Mouse (Mus musculus) limb, embryonic 14.5 days (tissue): ENCODE measurements around the gene Sncg. TPM values are rescaled to one million over a fixed set of nuclear protein-coding genes. Genes with fewer than 3 reads are reported as not detected.

Source experiments
- ATAC-seq: fragments of 200-750 bp; cut with Nextera tagmentation; 2 replicates; pipeline ENCODE4 v1.8.0; 2017; ENCODE audit warnings: low read depth, moderate number of reproducible peaks, moderate TSS enrichment; ENCODE audit not compliant: low FRiP score
- DNase-seq: peaks from one replicate; pipeline ENCODE4 v3.0.0-alpha.2; 2015; ENCODE audit warnings: low spot score
- H3K27ac ChIP-seq: fragments of 300-500 bp; sonication (generic); replicated peaks from 2 replicates; pipeline ENCODE4 v1.5.1; 2014; ENCODE audit warnings: low read depth, mild to moderate bottlenecking, low read length, moderate library complexity, mixed read lengths
- H3K27me3 ChIP-seq: fragments of 300-500 bp; sonication (generic); 2 replicates; pipeline ENCODE4 v1.6.1; 2014; ENCODE audit warnings: low read length, mixed read lengths; ENCODE audit not compliant: control insufficient read depth, insufficient read depth
- H3K36me3 ChIP-seq: fragments of 300-500 bp; sonication (generic); 2 replicates; pipeline ENCODE4 v1.6.1; 2014; ENCODE audit warnings: mild to moderate bottlenecking, low read length, moderate library complexity, mixed read lengths; ENCODE audit not compliant: control insufficient read depth, insufficient read depth
- H3K4me1 ChIP-seq: fragments of 300-500 bp; sonication (generic); 2 replicates; pipeline ENCODE4 v1.6.1; 2014; ENCODE audit warnings: antibody characterized with exemption, low read length, mixed read lengths; ENCODE audit not compliant: control insufficient read depth, insufficient read depth
- H3K4me2 ChIP-seq: fragments of 300-500 bp; sonication (generic); replicated peaks from 2 replicates; pipeline ENCODE4 v1.6.1; 2014; ENCODE audit warnings: low read depth, mild to moderate bottlenecking, low read length, moderate library complexity; ENCODE audit not compliant: severe bottlenecking
- H3K4me3 ChIP-seq: fragments of 300-500 bp; sonication (generic); replicated peaks from 2 replicates; pipeline ENCODE4 v1.5.1; 2014; ENCODE audit warnings: low read length
- H3K9ac ChIP-seq: fragments of 300-500 bp; sonication (generic); 2 replicates; pipeline ENCODE4 v1.6.1; 2014; ENCODE audit warnings: mild to moderate bottlenecking, low read depth, low read length, moderate library complexity; ENCODE audit not compliant: severe bottlenecking
- H3K9me3 ChIP-seq: fragments of 300-500 bp; sonication (generic); 2 replicates; pipeline ENCODE4 v1.6.1; 2016; ENCODE audit warnings: low read length; ENCODE audit not compliant: control insufficient read depth
- POLR2A ChIP-seq: fragments of 200-500 bp; IDR thresholded peaks from 2 replicates; pipeline ENCODE4 v1.8.0; 2012; ENCODE audit warnings: inconsistent platforms, mild to moderate bottlenecking, moderate library complexity, borderline replicate concordance; ENCODE audit not compliant: insufficient read depth, insufficient read length; ENCODE audit errors: extremely low read depth
- WGBS: fragments of 180-500 bp; shearing (Covaris S2); extraction: QIAGEN DNeasy Blood & Tissue Kit; methylation state at CpG from one replicate; pipeline ENCODE4 v1.1.7; 2014; 5-methylcytosine and 5-hydroxymethylcytosine counted together
- polyA plus RNA-seq, 2 experiments: library from polyadenylated mRNA; depleted of rRNA in 1 of 2; stranded (reverse) in 1 of 2; unstranded in 1 of 2; fragments of >200 nt; fragmentation: Nextera tagmentation in 1 of 2; extraction: Ambion mirVana in 1 of 2; gene quantifications; 2 replicates each; pipeline versions ENCODE4 v1.2.1 to v1.2.3; 2012 to 2014

Gene Sncg
- polyA plus RNA-seq, 2 experiments: 3.6 to 3.8 TPM

GRCm38 (mm10) chr14:34348301-34348700 lies 26.3 kb downstream of the Sncg start:
- no peaks in the 10 kb centered on the region for H3K4me1 ChIP-seq
- H3K4me2 ChIP-seq: no peak overlapping the region
- no peak overlapping the region for H3K9ac ChIP-seq
- no peak overlapping the region for H3K4me3 ChIP-seq
- DNase-seq (no peak), ATAC-seq (no peak)
- peaks cover 4% of the 10 kb centered on the region for H3K36me3 ChIP-seq
- TF ChIP-seq POLR2A: no peak
- H3K9me3 ChIP-seq: no peaks in the 10 kb centered on the region
- H3K27ac ChIP-seq: no peak overlapping the region
- no peaks in the 10 kb centered on the region for H3K27me3 ChIP-seq
- 74% methylated on average over 7 of the region's 7 CpGs for WGBS

GRCm38 (mm10) chr14:34347084-34347483 lies 27.5 kb downstream of the Sncg start:
- peaks cover 16% of the 10 kb centered on the region for H3K36me3 ChIP-seq
- ATAC-seq (no peak), DNase-seq (no peak)
- 96% methylated on average over 5 of the region's 5 CpGs for WGBS
- H3K9me3 ChIP-seq: no peaks in the 10 kb centered on the region
- no peak overlapping the region for H3K4me2 ChIP-seq
- no peak for TF ChIP-seq POLR2A
- no peak overlapping the region for H3K27ac ChIP-seq
- H3K27me3 ChIP-seq: no peaks in the 10 kb centered on the region
- no peaks in the 10 kb centered on the region for H3K4me1 ChIP-seq
- no peak overlapping the region for H3K4me3 ChIP-seq
- H3K9ac ChIP-seq: no peak overlapping the region

- no peak overlapping the region for H3K4me3 ChIP-seq
- H3K9ac ChIP-seq: no peak overlapping the region
- no peaks in the 10 kb centered on the region for H3K27me3 ChIP-seq
- H3K27ac ChIP-seq: no peak overlapping the region
- TF ChIP-seq POLR2A: no peak
- H3K9me3 ChIP-seq: no peaks in the 10 kb centered on the region
- no peak for DNase-seq
- peaks cover 26% of the 10 kb centered on the region for H3K36me3 ChIP-seq
- ATAC-seq: no peak
- no peaks in the 10 kb centered on the region for H3K4me1 ChIP-seq
- whole genome bisulfite sequencing: 53% methylated on average over 12 of the region's 12 CpGs
- no peak overlapping the region for H3K4me2 ChIP-seq
Observed at GRCm38 (mm10) chr14:34345771-34346566, 28.6 kb downstream of the Sncg start.

GRCm38 (mm10) chr14:34344361-34344760 lies 30.2 kb downstream of the Sncg start:
- no peak for TF ChIP-seq POLR2A
- Histone ChIP-seq H3K9me3 (no peaks in the 10 kb centered on the region), H3K27ac (no peak overlapping the region), H3K9ac (no peak overlapping the region), H3K27me3 (no peaks in the 10 kb centered on the region), H3K36me3 (peaks cover 37% of the 10 kb centered on the region), H3K4me1 (no peaks in the 10 kb centered on the region), H3K4me3 (no peak overlapping the region), H3K4me2 (no peak overlapping the region)
- 89% methylated on average over 5 of the region's 5 CpGs for WGBS
- ATAC-seq (no peak), DNase-seq (no peak)

GRCm38 (mm10) chr14:34343078-34343477 lies 31.5 kb downstream of the Sncg start:
- WGBS: 92% methylated on average over 4 of the region's 4 CpGs
- no peak overlapping the region for H3K9ac ChIP-seq
- H3K4me2 ChIP-seq: no peak overlapping the region
- DNase-seq: no peak
- no peaks in the 10 kb centered on the region for H3K4me1 ChIP-seq
- H3K27me3 ChIP-seq: no peaks in the 10 kb centered on the region
- peaks cover 45% of the 10 kb centered on the region for H3K36me3 ChIP-seq
- H3K4me3 ChIP-seq: no peak overlapping the region
- H3K27ac ChIP-seq: no peak overlapping the region
- TF ChIP-seq POLR2A: no peak
- ATAC-seq: no peak
- no peaks in the 10 kb centered on the region for H3K9me3 ChIP-seq
